Mouse (Mus musculus): Measurements from ENCODE around the gene Olfr1177-ps.

Gene Olfr1177-ps

DNA sequence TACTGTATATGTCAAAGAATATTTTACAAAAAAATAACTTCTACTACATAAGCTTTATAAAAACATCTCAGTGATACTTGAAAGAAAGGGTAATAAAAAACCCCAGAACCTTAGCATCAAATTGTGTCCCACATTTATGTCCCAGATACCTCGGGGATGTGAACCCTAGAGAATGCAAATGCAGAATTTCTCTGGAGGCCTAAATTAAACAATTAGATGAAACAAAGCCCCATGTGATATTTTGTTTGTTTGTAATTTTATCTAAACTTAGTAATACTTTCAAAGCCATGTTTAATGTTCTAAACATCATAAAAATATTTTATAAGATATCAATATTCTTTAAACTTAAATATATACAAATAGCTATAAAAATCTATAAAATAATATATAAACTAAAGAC lies at the start of gene Olfr1177-ps:
TSS of gene Olfr1177-ps (minus strand) at position 101 of the 400 bp plus-strand sequence.
- in situ Hi-C loops (cut with MboI, MseI), result no loop called here

GRCm38 (mm10) chr2:88386762-88387161 lies 40.5 kb upstream of the Olfr1177-ps start, which contains the start of gene Olfr1178:
Olfr1178 (plus strand) TSS chr2:88387062.
- in situ Hi-C loops (cut with MboI, MseI), result no loop called here

- in situ Hi-C loops (cut with MboI, MseI), result loop anchor here (10.0 kb wide), 1 partner anchor 1848 kb away; no protein-coding TSS in a partner anchor
Observed at GRCm38 (mm10) chr2:88356304-88356703, 10.0 kb upstream of the Olfr1177-ps start.

DNA sequence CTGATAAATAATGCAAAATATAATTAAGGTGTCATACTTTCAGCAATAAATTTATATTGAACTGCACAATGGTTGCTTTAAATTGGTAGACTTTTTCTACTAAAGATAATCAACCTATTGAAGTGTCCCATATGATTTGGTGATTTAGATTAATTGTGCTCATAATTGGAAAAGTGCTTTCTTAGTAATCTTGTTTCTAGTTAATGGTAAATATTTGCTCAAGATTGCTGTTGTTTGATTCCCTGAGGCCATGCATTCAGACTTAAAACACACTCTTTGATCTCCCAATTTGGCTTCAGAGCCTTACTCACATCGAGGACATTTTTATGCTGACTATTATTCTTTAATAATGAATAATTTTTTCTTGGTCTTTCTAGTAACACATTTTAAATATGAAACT lies 9.9 kb downstream of the Olfr1177-ps start, which contains the start of gene Olfr1176:
TSS of gene Olfr1176 (plus strand) at position 301 of the 400 bp plus-strand sequence.
- in situ Hi-C loops (cut with MboI, MseI), result no loop called here

DNA sequence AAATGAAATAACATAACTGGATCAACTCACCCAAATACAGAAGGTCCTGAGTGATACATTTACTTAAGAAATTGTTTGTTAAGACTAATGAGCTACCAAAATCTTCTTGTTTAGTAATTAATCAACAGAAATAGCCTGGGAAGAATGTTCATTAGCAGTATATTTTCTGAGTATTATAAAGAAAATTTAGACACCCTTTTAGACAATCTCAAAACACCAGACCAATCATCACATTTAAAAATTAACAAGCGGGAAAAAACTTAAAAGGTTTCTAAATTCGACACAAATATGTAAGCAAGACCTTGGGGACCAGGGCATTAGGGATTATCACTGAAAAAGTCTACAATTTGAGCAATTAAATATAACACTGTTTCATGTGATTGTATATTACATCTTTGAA lies 19.2 kb downstream of the Olfr1177-ps start, which contains the start of gene Olfr1175-ps:
TSS of gene Olfr1175-ps (minus strand) at position 101 of the 400 bp plus-strand sequence.
- in situ Hi-C loops (cut with MboI, MseI), result no loop called here

GRCm38 (mm10) chr2:88315035-88315434 lies 31.3 kb downstream of the Olfr1177-ps start, which contains the start of gene Olfr1174-ps:
Olfr1174-ps (minus strand) TSS chr2:88315135.
- in situ Hi-C loops (cut with MboI, MseI), result no loop called here

Data from T-helper 1 cell (primary cell).